21 mouse cellular contexts compared by ENCODE assay signal in the genomic region with DNA sequence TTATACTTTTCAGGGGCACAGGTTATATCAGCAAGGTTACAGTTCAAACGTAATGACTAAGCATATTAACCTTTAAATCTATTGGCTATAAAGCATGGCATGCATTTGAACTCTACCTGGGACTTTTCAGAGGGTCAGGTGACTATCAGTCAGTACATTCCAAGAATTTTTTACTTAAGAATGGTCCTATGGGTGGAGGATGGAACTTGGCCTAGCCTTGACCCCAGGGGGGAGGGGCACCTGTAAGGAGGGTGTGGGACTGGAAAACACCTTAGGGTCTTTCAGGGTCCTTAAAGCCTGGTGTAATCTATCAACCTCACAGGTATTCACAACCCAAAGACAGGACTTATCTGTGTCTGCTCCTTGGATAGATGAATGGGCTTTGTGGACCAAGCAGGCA.
"Had no signal": no experiment of that assay in that cellular context is flagged by ENCODE, and none has a peak within 500 bp of the region (broad histone marks: within the 10 kb centered on the region; RNA-seq: fewer than 3 reads in every experiment).

No protein-coding gene starts in this region.

- H3K27ac ChIP-seq: lung, embryonic 15.5 days; macrophage; midbrain, embryonic 13.5 days; midbrain, embryonic 15.5 days; neural tube, embryonic 13.5 days; neural tube, embryonic 15.5 days had no signal

- DNase-seq: liver, postnatal 0 days; lung, adult 2 months; lung, postnatal 14 days; lung, postnatal 36 days; retina, postnatal 1 day; right cerebral cortex, adult 18-20 months; right cerebral cortex, postnatal 25 days; right cerebral cortex, postnatal 4 days; spleen, adult 18-20 months; thymus, adult 18-20 months; thymus, postnatal 14 days; thymus, postnatal 36 days had no signal

- ATAC-seq: liver, postnatal 0 days; lung, postnatal 0 days; midbrain, embryonic 13.5 days; midbrain, embryonic 15.5 days had no signal

- H3K9me3 ChIP-seq: lung, embryonic 15.5 days; midbrain, embryonic 13.5 days; midbrain, embryonic 15.5 days; neural tube, embryonic 13.5 days; neural tube, embryonic 15.5 days had no signal

- H3K4me3 ChIP-seq: lung, embryonic 15.5 days; midbrain, embryonic 13.5 days; midbrain, embryonic 15.5 days; myocyte; neural tube, embryonic 13.5 days; neural tube, embryonic 15.5 days had no signal

- H3K9ac ChIP-seq: liver, postnatal 0 days; lung, embryonic 15.5 days; midbrain, embryonic 13.5 days; midbrain, embryonic 15.5 days; neural tube, embryonic 13.5 days; neural tube, embryonic 15.5 days had no signal

- H3K27me3 ChIP-seq: lung, embryonic 15.5 days; midbrain, embryonic 13.5 days; midbrain, embryonic 15.5 days; neural tube, embryonic 13.5 days; neural tube, embryonic 15.5 days had no signal

- H3K36me3 ChIP-seq: lung, embryonic 15.5 days; midbrain, embryonic 13.5 days; midbrain, embryonic 15.5 days; neural tube, embryonic 13.5 days; neural tube, embryonic 15.5 days had no signal

- H3K4me2 ChIP-seq: lung, embryonic 15.5 days; midbrain, embryonic 11.5 days; midbrain, embryonic 13.5 days; midbrain, embryonic 15.5 days; neural tube, embryonic 13.5 days; neural tube, embryonic 15.5 days had no signal
